Mouse (Mus musculus): ENCODE results near the gene Prkar1b.

DNA sequence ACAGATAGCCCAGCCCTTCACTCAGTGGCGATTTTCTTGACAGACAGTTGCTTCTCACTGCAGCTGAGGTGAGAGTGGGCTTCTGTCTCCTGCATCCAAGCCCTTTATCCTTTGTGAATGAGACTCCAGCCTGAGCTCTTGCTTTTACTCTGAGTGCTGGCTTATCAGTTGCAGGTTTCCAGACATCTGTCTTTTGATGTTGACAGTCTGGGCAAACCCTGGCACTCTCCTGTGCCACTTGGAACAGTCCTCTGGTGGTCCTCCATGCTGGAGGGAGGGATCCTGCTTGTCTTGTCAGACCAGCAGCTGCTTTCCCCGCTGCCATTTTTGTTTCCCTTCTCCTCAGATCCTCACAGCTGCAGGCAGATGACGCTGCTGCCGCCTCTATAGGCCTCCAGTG, 22.1 kb upstream of the Prkar1b start:
- TF ChIP-seq POLR2A (IDR thresholded peaks at IDR 0.05; ENCODE audit: borderline replicate concordance, extremely low read depth, low read depth, low read length), result no peak
- no peak for TF ChIP-seq CTCF (IDR thresholded peaks at IDR 0.05; ENCODE audit: insufficient read depth, low read length)
